Mouse (Mus musculus) liver, adult 2 months (tissue): ENCODE data around the gene Sptbn1. TPM values are rescaled to one million over a fixed set of nuclear protein-coding genes. Genes with fewer than 3 reads are reported as not detected.

Experiments
- DNase-seq: peaks from one replicate; pipeline ENCODE4 v3.0.0-alpha.2; 2011; ENCODE audit warnings: low read depth, low spot score; ENCODE audit errors: extremely low read depth
- H3K27ac ChIP-seq: fragments of 200-500 bp; replicated peaks from 2 replicates; pipeline ENCODE4 v1.5.1; 2012; ENCODE audit warnings: low read depth, mild to moderate bottlenecking, control low read depth, inconsistent platforms, low read length; ENCODE audit not compliant: insufficient read depth
- H3K27me3 ChIP-seq: fragments of 200-500 bp; 2 replicates; pipeline ENCODE4 v1.6.1; 2012; ENCODE audit warnings: mild to moderate bottlenecking, moderate library complexity, low read length, inconsistent platforms; ENCODE audit not compliant: control insufficient read depth, insufficient read depth
- H3K36me3 ChIP-seq: fragments of 200-500 bp; 2 replicates; pipeline ENCODE4 v1.6.1; 2012; ENCODE audit warnings: low read length, inconsistent platforms; ENCODE audit not compliant: control insufficient read depth, insufficient read depth
- H3K4me1 ChIP-seq: fragments of 200-500 bp; 2 replicates; pipeline ENCODE4 v1.6.1; 2011; ENCODE audit warnings: low read length; ENCODE audit not compliant: control insufficient read depth, insufficient read depth
- H3K4me3 ChIP-seq: fragments of 200-500 bp; 2 replicates; pipeline ENCODE4 v1.5.1; 2011; ENCODE audit warnings: low read depth, mild to moderate bottlenecking, control low read depth, low read length, moderate library complexity; ENCODE audit not compliant: insufficient read depth
- H3K79me2 ChIP-seq: fragments of 200-500 bp; 2 replicates; pipeline ENCODE4 v1.6.1; 2012; ENCODE audit warnings: inconsistent platforms, mild to moderate bottlenecking, low read length, moderate library complexity; ENCODE audit not compliant: control insufficient read depth, insufficient read depth
- H3K9ac ChIP-seq: fragments of 200-500 bp; 2 replicates; pipeline ENCODE4 v1.6.1; 2012; ENCODE audit warnings: low read depth, mild to moderate bottlenecking, control low read depth, inconsistent platforms, low read length
- CTCF ChIP-seq: fragments of 200-500 bp; IDR thresholded peaks from 2 replicates; pipeline ENCODE4 v1.5.1; 2011; ENCODE audit warnings: low read depth, low read length, control low read depth
- POLR2A ChIP-seq: fragments of 200-500 bp; IDR thresholded peaks from 2 replicates; pipeline ENCODE4 v1.6.1; 2011; ENCODE audit warnings: low read length, control low read depth; ENCODE audit not compliant: insufficient read depth; ENCODE audit errors: extremely low read depth
- WGBS: fragments of 180-500 bp; shearing (Covaris S2); methylation state at CpG from one replicate; pipeline ENCODE4 v1.1.7; 2018; 5-methylcytosine and 5-hydroxymethylcytosine counted together
- polyA plus RNA-seq: library from polyadenylated mRNA; depleted of rRNA; stranded (reverse); fragments of >200 nt; gene quantifications from 2 replicates; pipeline ENCODE4 v1.2.3, GENCODE M21; 2012
- total RNA-seq: library from RNA; depleted of rRNA; stranded (reverse); fragments of >200 nt; gene quantifications from 2 replicates; pipeline ENCODE4 v1.2.3, GENCODE M21; 2014

Sptbn1 gene
- total and polyA plus RNA-seq, 2 experiments, result 13.0 to 50.9 TPM

DNA sequence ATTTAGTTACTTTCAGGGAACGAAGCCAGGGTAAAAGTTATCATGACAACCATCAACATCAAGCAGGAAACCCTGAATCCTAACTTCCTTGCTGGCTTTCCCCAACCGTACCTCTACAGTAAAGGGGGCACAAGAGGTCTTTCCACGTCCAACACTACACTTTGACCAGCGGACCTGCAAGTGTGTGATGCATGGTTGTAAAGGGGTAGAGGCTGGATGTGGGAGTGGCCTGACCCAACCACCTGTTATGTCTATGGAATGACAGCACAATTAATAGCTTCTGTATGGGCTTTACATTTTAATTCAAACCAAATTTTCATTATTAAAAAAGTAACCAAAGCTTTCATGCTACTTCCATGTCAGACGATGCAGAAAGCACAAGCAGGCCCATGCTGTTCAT is 96.8 kb downstream of the Sptbn1 start:
- H3K4me3 ChIP-seq, result no peak overlapping the region
- peaks cover under 1% of the 10 kb centered on the region; the same call in 1 of the 2 replicates for H3K4me1 ChIP-seq
- DNase-seq, result no peak
- no peak overlapping the region for H3K27ac ChIP-seq
- no peak overlapping the region for H3K9ac ChIP-seq
- H3K27me3 ChIP-seq, result no peaks in the 10 kb centered on the region
- no peak for TF ChIP-seq CTCF
- no peak for TF ChIP-seq POLR2A
- H3K79me2 ChIP-seq, result peaks cover 19% of the 10 kb centered on the region; the same call in 1 of the 2 replicates
- H3K36me3 ChIP-seq, result no peaks in the 10 kb centered on the region; the same call in 1 of the 2 replicates
- 89% methylated on average over 5 of the region's 5 CpGs for WGBS

DNA sequence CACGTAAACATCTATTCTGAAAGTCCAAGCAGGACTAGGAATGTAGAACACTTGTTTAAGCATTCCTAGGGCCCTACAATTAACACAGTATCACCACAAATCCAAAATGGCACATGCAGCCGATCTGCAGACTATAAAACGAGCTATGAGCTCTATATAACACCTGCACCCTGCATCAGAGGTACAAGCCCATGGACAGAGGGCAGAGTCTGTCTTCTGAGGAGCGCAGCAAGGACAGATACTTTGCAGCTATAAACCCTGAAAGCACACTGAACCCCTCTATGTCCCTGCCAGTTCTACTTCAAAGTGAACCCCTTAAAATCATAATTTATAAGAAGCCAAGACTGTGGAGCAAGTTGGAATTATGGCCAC is 101.4 kb downstream of the Sptbn1 start:
- no peak for DNase-seq
- H3K9ac ChIP-seq, result no peak overlapping the region
- no peaks in the 10 kb centered on the region for H3K36me3 ChIP-seq
- 73% methylated on average over 4 of the region's 4 CpGs for WGBS
- peak overlapping the region; percentile 57 for H3K27ac ChIP-seq
- no peak overlapping the region for H3K4me3 ChIP-seq
- H3K79me2 ChIP-seq, result peaks cover 23% of the 10 kb centered on the region; the same call in 1 of the 2 replicates
- TF ChIP-seq POLR2A (no peak), CTCF (no peak)
- no peaks in the 10 kb centered on the region for H3K27me3 ChIP-seq
- peaks cover 3% of the 10 kb centered on the region; the same call in 1 of the 2 replicates for H3K4me1 ChIP-seq

DNA sequence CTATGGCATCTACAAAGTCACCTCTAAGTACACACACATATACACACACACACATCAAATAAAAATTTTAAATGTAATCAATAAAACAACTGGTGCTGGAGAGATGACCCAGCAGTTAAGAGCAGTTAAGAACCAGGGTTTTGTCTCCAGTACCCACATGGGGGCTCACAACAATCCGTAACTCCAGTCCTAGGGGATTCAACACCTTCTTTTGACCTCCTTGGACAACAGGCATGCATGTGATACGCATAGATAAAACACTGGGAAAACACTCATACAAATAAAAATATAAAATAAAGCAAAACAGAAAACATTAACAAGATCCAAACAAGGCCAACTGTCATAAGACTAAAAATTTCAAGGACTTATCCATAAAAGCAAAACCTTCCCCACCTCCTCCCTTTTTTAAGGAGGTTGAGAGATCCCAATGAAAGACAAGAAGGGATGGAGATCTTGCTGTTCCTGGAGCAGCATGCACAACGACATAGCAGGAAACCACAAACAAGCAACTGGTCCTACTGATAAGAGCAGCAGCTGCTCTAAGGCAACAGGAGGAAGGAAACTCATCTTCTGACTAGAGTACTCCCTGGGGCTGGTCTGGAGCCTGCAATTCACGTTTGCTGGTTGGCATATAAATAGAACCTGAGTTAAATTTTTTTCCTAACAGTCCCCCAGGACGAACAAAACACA is 102.0 kb downstream of the Sptbn1 start:
- no peak for TF ChIP-seq CTCF
- TF ChIP-seq POLR2A, result no peak
- H3K27me3 ChIP-seq, result no peaks in the 10 kb centered on the region
- H3K27ac ChIP-seq, result peak overlapping the region; percentile 57; the same call in 1 of the 2 replicates
- peaks cover 3% of the 10 kb centered on the region; the same call in 1 of the 2 replicates for H3K4me1 ChIP-seq
- H3K79me2 ChIP-seq, result peaks cover 21% of the 10 kb centered on the region; the same call in 1 of the 2 replicates
- DNase-seq, result no peak
- H3K4me3 ChIP-seq, result no peak overlapping the region
- H3K36me3 ChIP-seq, result no peaks in the 10 kb centered on the region
- 51% methylated on average over 5 of the region's 5 CpGs for WGBS
- no peak overlapping the region for H3K9ac ChIP-seq

DNA sequence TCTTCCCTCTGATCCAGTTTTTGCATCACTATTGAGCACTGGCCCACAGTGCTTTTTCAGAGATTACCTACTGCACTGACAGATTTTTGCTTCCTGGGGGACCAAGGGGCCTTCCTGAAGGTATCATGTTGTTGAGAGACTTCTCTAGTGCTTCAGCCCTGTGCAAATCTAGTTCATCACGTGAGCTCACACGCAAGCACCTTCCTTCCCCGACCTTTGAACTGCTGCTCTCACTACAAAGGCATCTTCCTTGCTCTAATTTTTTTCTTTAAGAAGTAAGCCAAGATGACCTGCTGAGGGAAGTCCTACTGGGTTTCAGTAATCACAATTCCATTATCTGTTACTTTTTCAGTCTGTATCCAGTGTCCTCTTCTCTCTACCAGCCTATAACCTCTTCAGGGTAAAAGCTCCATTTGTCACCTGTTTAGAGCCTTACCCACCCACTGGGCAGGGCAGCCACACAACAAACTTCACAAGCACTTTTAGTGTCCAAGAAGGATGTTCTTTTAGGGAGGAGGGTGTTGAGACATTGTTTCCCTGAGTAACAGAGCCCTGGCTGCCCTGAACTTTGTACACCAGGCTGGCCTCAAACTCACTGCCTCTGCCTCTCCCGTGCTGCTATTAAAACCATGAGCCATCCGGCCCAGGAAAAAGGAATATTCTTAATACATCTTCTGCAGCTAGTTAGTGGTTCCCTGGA is 103.3 kb downstream of the Sptbn1 start:
- Histone ChIP-seq H3K79me2 (peaks cover 18% of the 10 kb centered on the region; the same call in 1 of the 2 replicates), H3K4me3 (no peak overlapping the region), H3K36me3 (no peaks in the 10 kb centered on the region), H3K27me3 (no peaks in the 10 kb centered on the region), H3K27ac (no peak overlapping the region), H3K4me1 (peaks cover 3% of the 10 kb centered on the region; the same call in 1 of the 2 replicates), H3K9ac (no peak overlapping the region)
- TF ChIP-seq POLR2A, result no peak
- 40% methylated on average over 5 of the region's 5 CpGs for WGBS
- DNase-seq, result no peak

DNA sequence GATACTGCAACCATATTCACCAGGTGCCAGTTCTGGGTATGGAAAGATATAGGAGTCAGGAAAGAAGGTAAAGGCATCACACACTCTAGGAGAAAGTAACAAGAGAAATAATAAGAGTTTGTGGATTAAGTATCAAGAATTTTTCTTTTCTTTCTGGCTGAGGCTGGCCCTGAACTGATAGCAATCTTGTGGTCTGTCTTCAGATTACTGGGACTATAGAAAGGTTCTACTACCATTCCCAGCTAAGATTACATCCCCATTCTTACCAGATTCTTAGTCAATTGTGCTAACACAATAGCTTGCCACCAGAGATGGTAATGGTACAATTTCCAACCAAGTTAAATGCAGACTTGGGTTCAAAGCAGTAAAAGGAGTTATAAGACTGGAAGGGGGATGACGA is 104.1 kb downstream of the Sptbn1 start:
- no peak for DNase-seq
- no peak overlapping the region for H3K27ac ChIP-seq
- H3K27me3 ChIP-seq, result no peaks in the 10 kb centered on the region
- H3K4me3 ChIP-seq, result no peak overlapping the region
- no peak for TF ChIP-seq POLR2A
- TF ChIP-seq CTCF, result no peak
- H3K9ac ChIP-seq, result no peak overlapping the region
- peaks cover 16% of the 10 kb centered on the region; the same call in 1 of the 2 replicates for H3K79me2 ChIP-seq
- H3K4me1 ChIP-seq, result peaks cover 3% of the 10 kb centered on the region; the same call in 1 of the 2 replicates
- H3K36me3 ChIP-seq, result peaks cover 3% of the 10 kb centered on the region
- WGBS, result 93% methylated on average over 1 of the region's 1 CpGs

DNA sequence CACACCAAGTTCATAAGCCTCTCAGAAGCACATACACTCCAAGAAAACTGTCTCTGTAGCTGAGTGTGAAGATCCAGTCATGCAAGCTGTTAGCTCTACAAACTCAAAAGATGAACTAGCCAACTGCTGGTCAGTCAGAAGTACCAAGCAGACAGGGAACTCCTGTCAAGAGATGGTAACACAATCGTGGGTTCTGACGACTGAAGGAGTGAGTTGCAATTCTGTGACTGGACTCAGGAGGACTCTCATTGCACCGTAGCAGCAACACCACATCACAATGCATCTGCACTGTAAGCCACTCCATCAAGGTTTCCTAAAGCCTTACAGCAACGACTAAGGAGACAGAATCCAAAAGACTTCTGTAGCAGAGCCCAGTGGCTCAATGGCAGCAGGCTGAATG is 104.9 kb downstream of the Sptbn1 start:
- H3K27me3 ChIP-seq, result no peaks in the 10 kb centered on the region
- TF ChIP-seq CTCF, result no peak
- no peak for TF ChIP-seq POLR2A
- 75% methylated on average over 4 of the region's 4 CpGs for WGBS
- peaks cover 13% of the 10 kb centered on the region; the same call in 1 of the 2 replicates for H3K79me2 ChIP-seq
- no peak for DNase-seq
- no peak overlapping the region for H3K9ac ChIP-seq
- no peak overlapping the region for H3K27ac ChIP-seq
- H3K4me1 ChIP-seq, result peaks cover 3% of the 10 kb centered on the region; the same call in 1 of the 2 replicates
- peaks cover 9% of the 10 kb centered on the region for H3K36me3 ChIP-seq
- H3K4me3 ChIP-seq, result no peak overlapping the region
